Mouse (Mus musculus) hindbrain, embryonic 15.5 days (tissue): Measurements from ENCODE around the gene Crot. TPM values are rescaled to one million over a fixed set of nuclear protein-coding genes. Genes with fewer than 3 reads are reported as not detected.
"Not testable (repeated sequence)": the region's sequence is repeated elsewhere in the genome, so short reads cannot be mapped to it uniquely, and the experiment has no call there.

Source experiments
- ATAC-seq: fragments of 200-750 bp; cut with Nextera tagmentation; 2 replicates; pipeline ENCODE4 v1.8.0; 2017; ENCODE audit warnings: low read depth, moderate number of reproducible peaks, moderate TSS enrichment; ENCODE audit not compliant: low FRiP score
- H3K27ac ChIP-seq: fragments of 300-500 bp; sonication (generic); replicated peaks from 2 replicates; pipeline ENCODE4 v1.5.1; 2015; ENCODE audit warnings: mild to moderate bottlenecking, inconsistent platforms
- H3K27me3 ChIP-seq: fragments of 300-500 bp; sonication (generic); 2 replicates; pipeline ENCODE4 v1.6.1; 2015; ENCODE audit warnings: control low read depth, inconsistent platforms
- H3K36me3 ChIP-seq: fragments of 300-500 bp; sonication (generic); 2 replicates; pipeline ENCODE4 v1.6.1; 2015; ENCODE audit warnings: control low read depth, inconsistent platforms
- H3K4me1 ChIP-seq: fragments of 300-500 bp; sonication (generic); replicated peaks from 2 replicates; pipeline ENCODE4 v1.6.1; 2015; ENCODE audit warnings: control low read depth, inconsistent platforms
- H3K4me2 ChIP-seq: fragments of 300-500 bp; sonication (generic); 2 replicates; pipeline ENCODE4 v1.6.1; 2015; ENCODE audit warnings: moderate library complexity, mild to moderate bottlenecking, inconsistent platforms
- H3K4me3 ChIP-seq: fragments of 300-500 bp; sonication (generic); 2 replicates; pipeline ENCODE4 v1.5.1; 2015; ENCODE audit warnings: mild to moderate bottlenecking, inconsistent platforms
- H3K9ac ChIP-seq: fragments of 300-500 bp; sonication (generic); 2 replicates; pipeline ENCODE4 v1.6.1; 2015; ENCODE audit warnings: inconsistent platforms
- H3K9me3 ChIP-seq: fragments of 300-500 bp; sonication (generic); 2 replicates; pipeline ENCODE4 v1.6.1; 2016; ENCODE audit warnings: control low read depth, inconsistent platforms
- WGBS: fragments of 180-500 bp; shearing (Covaris S2); methylation state at CpG from one replicate; pipeline ENCODE4 v1.1.7; 2015; 5-methylcytosine and 5-hydroxymethylcytosine counted together
- polyA plus RNA-seq: library from polyadenylated mRNA; unstranded; fragments of >200 nt; fragmentation: Nextera tagmentation; extraction: Ambion mirVana; gene quantifications from 2 replicates; pipeline ENCODE4 v1.2.1, GENCODE M21; 2015

Crot gene
- polyA plus RNA-seq, 1 experiment from 2014 or later = 21.7 TPM

DNA sequence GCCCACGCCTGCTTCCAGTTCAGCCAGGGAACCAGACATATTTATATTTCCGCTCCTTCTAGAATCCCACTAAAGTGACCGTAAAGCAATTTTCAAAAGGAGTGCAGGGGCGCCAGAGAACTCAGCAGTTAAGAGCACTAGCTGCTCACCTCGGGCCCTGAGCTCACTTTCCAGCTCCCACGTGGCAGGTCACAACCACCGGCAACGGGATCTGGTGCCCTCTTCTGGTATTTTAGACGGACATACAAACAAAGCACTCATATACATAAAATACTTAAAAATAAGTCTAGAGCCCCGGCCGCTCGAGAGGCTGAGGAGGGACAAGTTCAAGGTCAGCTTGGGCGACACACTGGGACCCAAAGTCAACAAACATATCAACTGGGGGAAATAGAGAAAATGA is 6.6 kb downstream of the Crot start:
- Histone ChIP-seq H3K36me3 (peaks cover 9% of the 10 kb centered on the region; the same call in 1 of the 2 replicates), H3K27ac (no peak overlapping the region), H3K4me1 (no peaks in the 10 kb centered on the region), H3K9ac (no peak overlapping the region), H3K27me3 (no peaks in the 10 kb centered on the region), H3K9me3 (no peaks in the 10 kb centered on the region), H3K4me3 (no peak overlapping the region), H3K4me2 (no peak overlapping the region)
- WGBS = 93% methylated on average over 13 of the region's 13 CpGs
- ATAC-seq = no peak

DNA sequence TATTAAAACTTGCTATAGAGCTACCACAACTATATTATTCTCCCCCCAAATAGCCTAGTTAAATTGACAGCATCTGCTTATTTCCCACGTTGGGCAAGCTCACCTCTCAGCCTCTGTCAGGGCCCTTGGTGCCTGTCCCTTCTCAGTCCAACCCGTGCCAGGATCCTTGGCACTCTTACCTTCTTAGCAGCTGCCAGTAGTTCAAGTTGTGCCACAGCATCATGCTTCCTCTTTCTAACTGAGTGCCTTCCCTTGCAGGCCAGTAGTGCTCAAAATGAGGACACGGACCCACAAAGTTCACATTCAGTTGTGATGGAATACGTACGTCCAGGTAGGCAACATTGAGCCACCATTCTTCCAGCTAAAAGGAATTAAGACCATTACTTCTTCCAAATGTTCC is 9.2 kb downstream of the Crot start:
- no peak overlapping the region for H3K4me3 ChIP-seq
- peaks cover 12% of the 10 kb centered on the region; the same call in 1 of the 2 replicates for H3K36me3 ChIP-seq
- no peaks in the 10 kb centered on the region for H3K4me1 ChIP-seq
- WGBS = 95% methylated on average over 5 of the region's 5 CpGs
- no peaks in the 10 kb centered on the region for H3K9me3 ChIP-seq
- H3K9ac ChIP-seq = no peak overlapping the region
- no peaks in the 10 kb centered on the region for H3K27me3 ChIP-seq
- H3K27ac ChIP-seq = no peak overlapping the region
- no peak for ATAC-seq
- no peak overlapping the region for H3K4me2 ChIP-seq

GRCm38 (mm10) chr5:8985470-8985869 is 11.7 kb downstream of the Crot start:
- peaks cover 12% of the 10 kb centered on the region; the same call in 1 of the 2 replicates for H3K36me3 ChIP-seq
- WGBS = 91% methylated on average over 3 of the region's 3 CpGs

GRCm38 (mm10) chr5:8974721-8975120 is 22.4 kb downstream of the Crot start:
- Histone ChIP-seq H3K27me3 (no peaks in the 10 kb centered on the region), H3K9me3 (no peaks in the 10 kb centered on the region), H3K36me3 (peaks cover 15% of the 10 kb centered on the region), H3K4me1 (no peaks in the 10 kb centered on the region), H3K9ac (no peak overlapping the region), H3K27ac (no peak overlapping the region), H3K4me3 (no peak overlapping the region), H3K4me2 (no peak overlapping the region)
- ATAC-seq = no peak

More at GRCm38 (mm10) chr5:8985470-8985869, 11.7 kb downstream of the Crot start:
- no peaks in the 10 kb centered on the region for H3K4me1 ChIP-seq
- no peak overlapping the region for H3K4me2 ChIP-seq
- H3K4me3 ChIP-seq = no peak overlapping the region
- H3K27me3 ChIP-seq = no peaks in the 10 kb centered on the region
- no peak overlapping the region for H3K27ac ChIP-seq
- no peak overlapping the region for H3K9ac ChIP-seq
- ATAC-seq = no peak
- H3K9me3 ChIP-seq = no peaks in the 10 kb centered on the region

DNA sequence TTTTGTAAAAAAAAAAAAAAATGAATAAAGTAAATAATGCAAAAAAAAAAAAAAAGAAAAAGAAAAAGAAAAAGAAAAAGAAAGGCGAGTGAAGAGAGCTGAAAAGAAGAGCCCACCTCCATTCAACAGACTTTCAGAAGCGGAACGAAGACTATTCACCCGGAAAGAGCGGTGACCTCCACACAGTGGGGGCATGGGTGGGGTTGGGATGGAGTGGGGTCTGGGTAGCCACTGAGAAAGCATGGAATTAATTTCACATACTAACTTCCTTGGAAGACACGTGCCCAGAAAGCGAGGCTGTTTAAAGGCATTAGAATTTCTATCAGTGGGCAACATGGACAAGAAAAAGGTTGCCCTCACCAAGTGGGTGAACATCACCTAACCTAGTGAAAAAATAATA is 24.8 kb downstream of the Crot start:
- no peak for ATAC-seq
- Histone ChIP-seq H3K4me3 (no peak overlapping the region), H3K4me1 (no peaks in the 10 kb centered on the region), H3K9me3 (no peaks in the 10 kb centered on the region), H3K9ac (no peak overlapping the region), H3K27ac (no peak overlapping the region), H3K36me3 (peaks cover 22% of the 10 kb centered on the region), H3K27me3 (no peaks in the 10 kb centered on the region), H3K4me2 (no peak overlapping the region)
- 29% methylated on average over 7 of the region's 7 CpGs for WGBS

GRCm38 (mm10) chr5:8970694-8971093 is 26.4 kb downstream of the Crot start:
- 95% methylated on average over 2 of the region's 2 CpGs for WGBS
- no peak overlapping the region for H3K9ac ChIP-seq
- H3K9me3 ChIP-seq = no peaks in the 10 kb centered on the region
- peaks cover 24% of the 10 kb centered on the region for H3K36me3 ChIP-seq
- H3K4me2 ChIP-seq = no peak overlapping the region
- ATAC-seq = no peak
- no peak overlapping the region for H3K27ac ChIP-seq
- H3K4me1 ChIP-seq = no peaks in the 10 kb centered on the region
- H3K4me3 ChIP-seq = no peak overlapping the region
- no peaks in the 10 kb centered on the region for H3K27me3 ChIP-seq

GRCm38 (mm10) chr5:8964487-8964886 is 32.6 kb downstream of the Crot start:
- no peak overlapping the region for H3K4me2 ChIP-seq

DNA sequence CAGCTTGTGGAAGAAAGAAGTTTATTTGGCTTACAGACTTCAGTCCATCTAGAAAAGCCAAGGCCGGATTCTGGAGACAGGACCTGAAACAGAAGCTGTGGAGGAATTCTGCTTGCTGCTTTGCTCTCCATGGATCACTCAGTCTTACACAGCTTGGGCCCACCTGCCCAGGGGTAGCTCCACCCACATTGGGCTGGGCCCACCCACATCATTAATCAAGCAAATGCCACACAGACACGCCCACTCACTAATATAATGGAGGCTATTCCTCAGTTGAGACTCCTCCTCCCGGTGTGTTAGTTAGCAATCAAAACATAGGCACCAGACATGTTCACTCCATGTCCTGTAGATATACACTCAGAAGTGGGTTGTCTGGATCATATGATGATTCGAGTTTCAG is 36.6 kb downstream of the Crot start:
- no peak overlapping the region for H3K4me3 ChIP-seq
- H3K4me1 ChIP-seq = no peaks in the 10 kb centered on the region
- H3K4me2 ChIP-seq = no peak overlapping the region
- H3K36me3 ChIP-seq = peaks cover 17% of the 10 kb centered on the region
- 81% methylated on average over 4 of the region's 4 CpGs for WGBS
- no peak overlapping the region for H3K9ac ChIP-seq
- no peaks in the 10 kb centered on the region for H3K27me3 ChIP-seq
- no peak overlapping the region for H3K27ac ChIP-seq
- no peaks in the 10 kb centered on the region for H3K9me3 ChIP-seq
- ATAC-seq = no peak

More at GRCm38 (mm10) chr5:8964487-8964886, 32.6 kb downstream of the Crot start:
- ATAC-seq = no peak
- peaks cover 32% of the 10 kb centered on the region for H3K36me3 ChIP-seq
- no peak overlapping the region for H3K27ac ChIP-seq
- H3K4me1 ChIP-seq = no peaks in the 10 kb centered on the region
- WGBS = 96% methylated on average over 5 of the region's 5 CpGs
- no peak overlapping the region for H3K9ac ChIP-seq
- H3K27me3 ChIP-seq = no peaks in the 10 kb centered on the region
- H3K9me3 ChIP-seq = no peaks in the 10 kb centered on the region
- H3K4me3 ChIP-seq = no peak overlapping the region

- no peak overlapping the region for H3K9ac ChIP-seq
- no peak overlapping the region for H3K4me2 ChIP-seq
- H3K4me1 ChIP-seq = no peaks in the 10 kb centered on the region
- H3K9me3 ChIP-seq = no peaks in the 10 kb centered on the region
- H3K27me3 ChIP-seq = no peaks in the 10 kb centered on the region
- no peak overlapping the region for H3K4me3 ChIP-seq
- H3K36me3 ChIP-seq = no peaks in the 10 kb centered on the region
- no peak for ATAC-seq
- H3K27ac ChIP-seq = no peak overlapping the region
- 93% methylated on average over 3 of the region's 3 CpGs for WGBS
These were observed 41.6 kb downstream of the Crot start for GRCm38 (mm10) chr5:8955544-8955943.

DNA sequence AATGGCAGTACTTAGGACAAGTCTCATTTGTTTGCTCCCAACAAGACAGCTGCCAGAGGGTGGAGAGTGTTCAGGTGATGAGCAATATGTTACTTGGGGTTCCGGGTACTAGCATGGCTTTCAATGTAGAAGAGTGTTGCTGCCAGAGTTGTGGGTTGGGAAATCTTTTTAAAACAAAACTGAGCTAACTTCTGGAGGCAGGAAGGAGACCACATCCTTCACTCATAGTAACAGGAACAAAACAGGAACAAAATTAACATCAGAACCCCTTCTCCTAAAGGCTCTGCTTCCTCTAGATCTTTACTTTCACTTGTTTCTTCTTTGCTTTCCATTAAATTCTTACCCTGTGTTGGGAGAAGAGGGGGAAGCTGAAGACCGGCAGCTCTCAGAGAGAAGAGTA is 43.5 kb downstream of the Crot start:
- no peak overlapping the region for H3K4me2 ChIP-seq
- H3K9me3 ChIP-seq = no peaks in the 10 kb centered on the region
- 85% methylated on average over 2 of the region's 2 CpGs for WGBS
- no peaks in the 10 kb centered on the region for H3K27me3 ChIP-seq
- no peak overlapping the region for H3K27ac ChIP-seq
- no peak overlapping the region for H3K9ac ChIP-seq
- H3K4me3 ChIP-seq = no peak overlapping the region
- no peak for ATAC-seq
- H3K4me1 ChIP-seq = no peaks in the 10 kb centered on the region
- H3K36me3 ChIP-seq = no peaks in the 10 kb centered on the region

DNA sequence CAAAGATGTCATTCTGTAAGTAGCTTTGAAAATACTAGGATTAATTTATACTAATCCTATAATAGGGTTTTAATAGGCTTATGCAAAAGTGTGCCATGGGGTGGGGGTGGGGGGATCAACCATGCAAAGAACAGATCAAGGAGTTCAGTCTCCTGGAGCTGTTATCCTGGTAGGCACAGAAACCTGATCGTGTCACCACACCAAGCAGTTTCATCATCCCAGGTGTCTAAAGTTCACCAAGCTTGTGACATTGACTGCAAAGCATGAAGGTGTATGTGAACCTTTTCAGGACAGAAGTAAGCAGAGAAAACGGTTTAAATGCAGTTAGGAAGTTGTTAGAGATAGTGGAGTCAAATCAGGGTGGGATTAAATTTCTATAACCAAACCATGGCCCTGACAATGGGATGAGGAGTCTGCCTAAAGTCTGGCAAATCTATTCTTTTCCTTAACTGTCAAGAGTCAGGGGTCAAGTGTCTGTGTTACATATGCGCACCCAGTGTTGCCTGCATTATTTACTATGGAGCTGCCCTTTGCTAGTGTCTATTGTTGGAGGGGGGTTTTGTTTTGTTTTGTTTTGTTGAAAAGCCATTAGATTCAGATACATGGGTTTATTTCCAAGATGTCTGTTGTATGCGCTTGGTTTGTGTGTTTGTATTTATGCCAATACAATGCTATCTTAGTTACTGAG is 49.6 kb downstream of the Crot start:
- H3K27ac ChIP-seq = no peak overlapping the region
- no peaks in the 10 kb centered on the region for H3K36me3 ChIP-seq
- no peak for ATAC-seq
- no peak overlapping the region for H3K4me3 ChIP-seq
- no peaks in the 10 kb centered on the region for H3K27me3 ChIP-seq
- H3K9ac ChIP-seq = no peak overlapping the region
- 69% methylated on average over 4 of the region's 4 CpGs for WGBS
- H3K4me1 ChIP-seq = no peaks in the 10 kb centered on the region
- no peaks in the 10 kb centered on the region for H3K9me3 ChIP-seq
- H3K4me2 ChIP-seq = no peak overlapping the region

- no peak overlapping the region for H3K9ac ChIP-seq
- ATAC-seq = no peak
- H3K27ac ChIP-seq = no peak overlapping the region
- H3K4me3 ChIP-seq = no peak overlapping the region
- H3K4me1 ChIP-seq = no peaks in the 10 kb centered on the region
- no peaks in the 10 kb centered on the region for H3K27me3 ChIP-seq
- H3K4me2 ChIP-seq = no peak overlapping the region
- H3K36me3 ChIP-seq = no peaks in the 10 kb centered on the region
- H3K9me3 ChIP-seq = no peaks in the 10 kb centered on the region
- WGBS = 88% methylated on average over 3 of the region's 3 CpGs
These were observed 53.3 kb downstream of the Crot start for GRCm38 (mm10) chr5:8943836-8944235.

DNA sequence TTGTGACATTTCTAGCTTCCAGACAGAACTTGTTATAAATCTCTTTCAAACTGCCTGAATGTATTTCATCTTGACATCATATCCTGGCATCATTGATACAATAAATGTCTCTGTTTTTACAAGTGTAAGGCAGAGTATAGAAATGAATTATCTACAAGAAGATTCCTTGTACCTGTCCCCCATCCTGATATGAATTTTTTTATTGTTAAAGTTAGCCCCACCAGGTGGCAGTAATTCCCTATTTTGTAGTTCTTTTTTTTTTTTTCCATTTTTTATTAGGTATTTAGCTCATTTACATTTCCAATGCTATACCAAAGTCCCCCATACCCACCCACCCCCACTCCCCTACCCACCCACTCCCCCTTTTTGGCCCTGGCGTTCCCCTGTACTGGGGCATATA is 55.9 kb downstream of the Crot start:
- not testable (repeated sequence) for H3K4me1 ChIP-seq, H3K27me3 ChIP-seq, H3K27ac ChIP-seq, ATAC-seq, H3K36me3 ChIP-seq, H3K4me2 ChIP-seq, H3K4me3 ChIP-seq, H3K9ac ChIP-seq, H3K9me3 ChIP-seq
- no CpG with 5 or more reads among the region's 1 CpGs for WGBS
